Mouse (Mus musculus) v-Abl transformed pro-B cells (cell line): ENCODE results near the gene Acaca.

ENCODE experiments used
- in situ Hi-C, 2 experiments: fragments of 400-800 bp; cut with MboI; formaldehyde crosslinking; loops; one replicate each; pipeline ENCODE4 v1.15.1; 2025; ENCODE audit not compliant: unreplicated experiment in 2 of 2

Gene Acaca

GRCm38 (mm10) chr11:84128943-84129798, at the start of gene Acaca, which contains the start of gene Tada2a:
Acaca (plus strand) TSS chr11:84129672.
Tada2a (minus strand) TSS chr11:84129600.
- in situ Hi-C loops, result loop anchor here in 1 of 2 experiments (5.0 kb wide), 1 partner anchor 57 kb away; no protein-coding TSS in a partner anchor

GRCm38 (mm10) chr11:84079887-84080286, 49.6 kb upstream of the Acaca start:
- in situ Hi-C loops, result no loop called here

- in situ Hi-C loops, result no loop called here
Measured at GRCm38 (mm10) chr11:84080327-84080726, 49.1 kb upstream of the Acaca start.

- in situ Hi-C loops, result no loop called here
Measured at GRCm38 (mm10) chr11:84081901-84082300, 47.6 kb upstream of the Acaca start.

GRCm38 (mm10) chr11:84090572-84090971, 38.9 kb upstream of the Acaca start:
- in situ Hi-C loops, result no loop called here

- in situ Hi-C loops, result no loop called here
Measured at GRCm38 (mm10) chr11:84095084-84095483, 34.4 kb upstream of the Acaca start.

GRCm38 (mm10) chr11:84097251-84097998, 32.0 kb upstream of the Acaca start:
- in situ Hi-C loops, result no loop called here

- in situ Hi-C loops, result no loop called here
Measured at GRCm38 (mm10) chr11:84101182-84101581, 28.3 kb upstream of the Acaca start.

- in situ Hi-C loops, result no loop called here
Measured at GRCm38 (mm10) chr11:84104036-84104435, 25.4 kb upstream of the Acaca start.

- in situ Hi-C loops, result no loop called here
Measured at GRCm38 (mm10) chr11:84107137-84107536, 22.3 kb upstream of the Acaca start.

GRCm38 (mm10) chr11:84113623-84114022, 15.8 kb upstream of the Acaca start:
- in situ Hi-C loops, result no loop called here

GRCm38 (mm10) chr11:84115646-84116045, 13.8 kb upstream of the Acaca start:
- in situ Hi-C loops, result no loop called here

GRCm38 (mm10) chr11:84116221-84116620, 13.3 kb upstream of the Acaca start:
- in situ Hi-C loops, result no loop called here

- in situ Hi-C loops, result no loop called here
Measured at GRCm38 (mm10) chr11:84117431-84117830, 12.0 kb upstream of the Acaca start.

- in situ Hi-C loops, result no loop called here
Measured at GRCm38 (mm10) chr11:84121051-84121956, 8.2 kb upstream of the Acaca start.

- in situ Hi-C loops, result loop anchor here in 1 of 2 experiments (5.0 kb wide), 1 partner anchor 56 kb away; no protein-coding TSS in a partner anchor
Measured at GRCm38 (mm10) chr11:84127977-84128376, 1.5 kb upstream of the Acaca start.

- in situ Hi-C loops, result loop anchor here (5.0 to 10.0 kb wide), 3 partner anchors 57 to 688 kb away; partner anchors contain the start of gene Mrm1 (in 1 of the 2)
Measured at GRCm38 (mm10) chr11:84129799-84130185, 320 bp downstream of the Acaca start.

GRCm38 (mm10) chr11:84134331-84134860, 4.9 kb downstream of the Acaca start:
- in situ Hi-C loops, result loop anchor here in 1 of 2 experiments (5.0 to 10.0 kb wide), 2 partner anchors 330 to 683 kb away; partner anchors contain the start of gene Mrm1

- in situ Hi-C loops, result loop anchor here in 1 of 2 experiments (10.0 kb wide), 1 partner anchor 332 kb away; no protein-coding TSS in a partner anchor
Measured at GRCm38 (mm10) chr11:84136453-84136852, 7.0 kb downstream of the Acaca start.

- in situ Hi-C loops, result loop anchor here in 1 of 2 experiments (10.0 kb wide), 1 partner anchor 673 kb away; the partner anchor contains the start of gene Mrm1
Measured at GRCm38 (mm10) chr11:84141752-84142151, 12.3 kb downstream of the Acaca start.
